Comparison of ENCODE assay signal across 8 mouse cellular contexts in genomic region chr9:30264533-30265168, GRCm38 (mm10).
DNase-seq lines count a peak whose midpoint lies in the region; ATAC-seq and TF ChIP-seq lines count a peak whose summit lies in the region.

No protein-coding gene starts in this region.

- peak; percentile 41 for TF ChIP-seq CTCF in E14TG2a.4 (conservative IDR thresholded peaks at IDR 0.05; ENCODE audit: low read length)
- peak; percentile 94 for TF ChIP-seq CTCF in heart, postnatal 0 days (IDR thresholded peaks at IDR 0.05; ENCODE audit: low read depth)
- peak; percentile 74 for TF ChIP-seq CTCF in liver, postnatal 0 days (IDR thresholded peaks at IDR 0.05; ENCODE audit: low read depth)

- peak; percentile 57 for DNase-seq in adrenal gland, postnatal 14 days
- DNase-seq in heart, postnatal 0 days (ENCODE audit: low spot score) = peak; percentile 54
- peak; percentile 54 to 79 for DNase-seq in kidney, postnatal 25 days
- DNase-seq in liver, postnatal 0 days = peak; percentile 37
- peak; percentile 38 for DNase-seq in retina, adult 2 months (ENCODE audit: low read depth, low spot score)
- DNase-seq in T-cell, adult 2 months (ENCODE audit: low spot score) = no peak

- no peak overlapping the region for H3K4me2 ChIP-seq in embryonic facial prominence, embryonic 12.5 days (replicated peaks)
- no peak overlapping the region for H3K4me2 ChIP-seq in heart, postnatal 0 days (ENCODE audit: low read depth, low read length)
- H3K4me2 ChIP-seq in liver, postnatal 0 days (ENCODE audit: low read depth, low read length) = no peak overlapping the region

- WGBS in embryonic facial prominence, embryonic 12.5 days = 21% methylated on average over 11 of the region's 11 CpGs
- WGBS in heart, postnatal 0 days = 36% methylated on average over 11 of the region's 11 CpGs
- WGBS in liver, postnatal 0 days (ENCODE audit: insufficient replicate concordance) = 24% methylated on average over 11 of the region's 11 CpGs

- H3K4me3 ChIP-seq in E14TG2a.4 (replicated peaks; ENCODE audit: low read length) = no peak overlapping the region
- no peak overlapping the region for H3K4me3 ChIP-seq in embryonic facial prominence, embryonic 12.5 days
- no peak overlapping the region for H3K4me3 ChIP-seq in heart, postnatal 0 days (ENCODE audit: low read depth, low read length)
- no peak overlapping the region for H3K4me3 ChIP-seq in liver, postnatal 0 days (ENCODE audit: low read depth, low read length)

- H3K9me3 ChIP-seq in E14TG2a.4 (ENCODE audit: low read length) = peaks cover 31% of the 10 kb centered on the region
- H3K9me3 ChIP-seq in embryonic facial prominence, embryonic 12.5 days = no peaks in the 10 kb centered on the region
- H3K9me3 ChIP-seq in heart, postnatal 0 days (replicated peaks; ENCODE audit: control insufficient read depth, low read length) = no peaks in the 10 kb centered on the region
- no peaks in the 10 kb centered on the region for H3K9me3 ChIP-seq in liver, postnatal 0 days (ENCODE audit: low read length)

- no peak for TF ChIP-seq EP300 in heart, postnatal 0 days (IDR thresholded peaks at IDR 0.05; ENCODE audit: low read depth)
- no peak for TF ChIP-seq EP300 in liver, postnatal 0 days (IDR thresholded peaks at IDR 0.05; ENCODE audit: low read depth)

- no peak overlapping the region for H3K9ac ChIP-seq in embryonic facial prominence, embryonic 12.5 days
- no peak overlapping the region for H3K9ac ChIP-seq in heart, postnatal 0 days (replicated peaks; ENCODE audit: low read depth, low read length)
- H3K9ac ChIP-seq in liver, postnatal 0 days (replicated peaks) = no peak overlapping the region

- no peaks in the 10 kb centered on the region for H3K4me1 ChIP-seq in E14TG2a.4 (replicated peaks; ENCODE audit: low read depth, low read length)
- H3K4me1 ChIP-seq in embryonic facial prominence, embryonic 12.5 days = no peaks in the 10 kb centered on the region
- H3K4me1 ChIP-seq in heart, postnatal 0 days (ENCODE audit: control insufficient read depth, insufficient read depth) = no peaks in the 10 kb centered on the region
- no peaks in the 10 kb centered on the region for H3K4me1 ChIP-seq in liver, postnatal 0 days (ENCODE audit: insufficient read depth)

- no peaks in the 10 kb centered on the region for H3K36me3 ChIP-seq in E14TG2a.4 (ENCODE audit: insufficient read depth, low read length)
- H3K36me3 ChIP-seq in embryonic facial prominence, embryonic 12.5 days = no peaks in the 10 kb centered on the region
- H3K36me3 ChIP-seq in heart, postnatal 0 days (replicated peaks; ENCODE audit: control insufficient read depth, insufficient read depth, low read length) = no peaks in the 10 kb centered on the region
- H3K36me3 ChIP-seq in liver, postnatal 0 days (replicated peaks; ENCODE audit: insufficient read depth, low read length) = no peaks in the 10 kb centered on the region

- ATAC-seq in embryonic facial prominence, embryonic 12.5 days (ENCODE audit: insufficient number of reproducible peaks, insufficient read depth, low FRiP score, low TSS enrichment) = peak; percentile 82
- ATAC-seq in heart, postnatal 0 days (ENCODE audit: insufficient read depth, low read depth) = peak; percentile 53
- ATAC-seq in liver, postnatal 0 days = no peak

- no peak overlapping the region for H3K27ac ChIP-seq in embryonic facial prominence, embryonic 12.5 days
- no peak overlapping the region for H3K27ac ChIP-seq in heart, postnatal 0 days (ENCODE audit: low read depth)
- no peak overlapping the region for H3K27ac ChIP-seq in liver, postnatal 0 days (ENCODE audit: low read depth)

- no peaks in the 10 kb centered on the region for H3K27me3 ChIP-seq in E14TG2a.4 (ENCODE audit: insufficient read depth, low read length)
- no peaks in the 10 kb centered on the region for H3K27me3 ChIP-seq in embryonic facial prominence, embryonic 12.5 days
- no peaks in the 10 kb centered on the region for H3K27me3 ChIP-seq in heart, postnatal 0 days (ENCODE audit: control insufficient read depth, insufficient read depth, low read length)
- H3K27me3 ChIP-seq in liver, postnatal 0 days (ENCODE audit: insufficient read depth, low read length) = no peaks in the 10 kb centered on the region

Comparison
In these comparisons a context has a peak if more than half of its experiments do, and no peak if none do; other contexts are left out.
1. CTCF ChIP-seq: peak in every context shown above with its lines; median percentile 94 in heart, postnatal 0 days; 74 in liver, postnatal 0 days; 41 in E14TG2a.4.